Mouse (Mus musculus) right cerebral cortex, postnatal 25 days (tissue): ENCODE measurements around the gene Dpp4.

Experiments
- DNase-seq: peaks from one replicate; pipeline ENCODE4 v3.0.0; 2022

The Dpp4 gene

DNA sequence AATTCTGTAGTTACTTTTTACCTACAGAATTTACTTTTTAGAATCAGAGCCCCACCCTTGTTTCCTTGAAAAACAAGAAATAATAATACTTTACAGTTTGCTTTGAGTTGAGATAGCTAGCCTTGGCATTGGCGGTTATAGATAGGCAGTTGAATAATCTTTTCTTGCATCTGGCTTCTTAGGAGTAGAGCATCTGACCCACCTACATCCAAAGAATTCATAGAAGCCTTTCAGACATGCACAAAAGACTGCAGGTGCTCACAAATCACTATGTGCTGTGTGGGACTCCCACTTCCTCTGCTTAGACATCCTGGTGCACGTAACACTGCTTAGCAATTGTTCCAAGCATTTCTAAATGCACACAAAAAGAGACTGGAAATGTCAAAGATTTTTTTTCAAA lies 127.0 kb downstream of the Dpp4 start:
- DNase-seq = no peak
